Mouse (Mus musculus): ENCODE results near the gene Mpv17l2.
A peak's percentile ranks its signal among the peaks of the same experiment; 100 is the strongest.

Gene Mpv17l2

GRCm38 (mm10) chr8:70721601-70722000, 39.1 kb downstream of the Mpv17l2 start:
- DNase-seq (ENCODE audit: low read depth): no peak

GRCm38 (mm10) chr8:70720739-70721138, 40.0 kb downstream of the Mpv17l2 start:
- DNase-seq (ENCODE audit: low read depth): peak; percentile 38

GRCm38 (mm10) chr8:70719796-70720270, 40.9 kb downstream of the Mpv17l2 start:
- no peak for DNase-seq (ENCODE audit: low read depth)

DNA sequence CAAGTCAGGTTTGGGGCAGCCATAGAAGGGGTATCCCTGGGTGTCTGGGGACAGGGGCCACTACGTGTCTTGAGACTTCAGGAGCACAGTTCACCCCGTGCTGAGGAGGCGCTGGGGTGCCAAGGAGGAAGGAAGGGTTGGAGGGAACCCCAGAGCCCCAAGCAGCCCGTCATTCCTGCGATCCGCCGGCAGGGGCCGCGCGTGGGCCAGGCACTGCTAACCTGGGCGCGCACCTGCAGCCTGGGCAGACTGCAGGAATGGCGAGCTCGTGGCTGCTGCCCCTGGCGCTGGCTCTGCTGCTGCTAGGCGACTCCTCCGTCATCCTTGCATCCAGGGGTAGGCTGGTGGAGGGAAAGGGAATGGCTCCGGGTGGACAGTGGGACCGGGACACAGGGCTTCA, 42.4 kb downstream of the Mpv17l2 start, which contains the start of gene Gm3336:
TSS of gene Gm3336 (plus strand) at position 247 of the 400 bp plus-strand sequence.
- DNase-seq (ENCODE audit: low read depth): no peak

- no peak for DNase-seq (ENCODE audit: low read depth)
These were observed 44.0 kb downstream of the Mpv17l2 start for GRCm38 (mm10) chr8:70716521-70717400.

DNA sequence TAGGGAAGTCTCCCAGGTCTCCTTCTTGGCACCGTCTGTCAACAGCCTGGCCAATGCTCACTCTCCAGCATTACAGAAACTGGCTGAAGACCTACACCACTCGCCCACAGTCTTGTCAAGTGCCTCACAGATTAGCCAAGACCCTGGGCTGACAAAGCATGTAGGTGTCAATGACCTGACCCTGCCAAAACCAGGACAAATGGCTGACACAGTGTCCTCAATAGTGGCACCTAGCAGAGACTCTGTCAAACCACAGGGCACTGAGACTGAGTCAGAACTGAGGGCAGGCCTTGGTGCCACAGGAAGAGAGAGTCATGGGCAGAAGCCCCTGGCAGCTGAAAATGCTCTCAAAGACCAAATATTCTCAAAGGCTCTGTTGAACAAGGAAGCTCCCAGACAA, 45.7 kb downstream of the Mpv17l2 start:
- no peak for DNase-seq (ENCODE audit: low read depth)

- DNase-seq (ENCODE audit: low read depth): no peak
These were observed 46.8 kb downstream of the Mpv17l2 start for GRCm38 (mm10) chr8:70713991-70714390.

GRCm38 (mm10) chr8:70711041-70711440, 49.7 kb downstream of the Mpv17l2 start:
- no peak for DNase-seq (ENCODE audit: low read depth)

DNA sequence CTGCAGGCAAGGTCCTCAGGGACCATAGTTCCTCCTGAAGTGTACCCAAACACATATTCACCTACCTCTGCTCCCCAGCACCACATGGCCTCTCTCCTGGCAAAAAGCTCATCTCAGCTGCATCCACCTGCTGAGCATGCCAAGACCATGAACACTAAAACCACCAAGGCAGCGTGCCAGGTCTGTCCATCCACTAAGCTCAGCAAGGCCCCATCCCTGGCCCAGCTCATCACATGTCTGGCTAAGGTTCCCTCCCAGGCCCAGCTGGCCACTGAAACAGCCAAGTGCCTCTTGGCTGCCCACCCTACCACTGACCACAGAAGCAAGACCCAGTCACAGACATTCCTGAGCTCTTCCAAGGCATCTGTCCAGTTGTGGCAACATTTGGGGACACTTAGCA, 50.5 kb downstream of the Mpv17l2 start:
- no peak for DNase-seq (ENCODE audit: low read depth)

DNA sequence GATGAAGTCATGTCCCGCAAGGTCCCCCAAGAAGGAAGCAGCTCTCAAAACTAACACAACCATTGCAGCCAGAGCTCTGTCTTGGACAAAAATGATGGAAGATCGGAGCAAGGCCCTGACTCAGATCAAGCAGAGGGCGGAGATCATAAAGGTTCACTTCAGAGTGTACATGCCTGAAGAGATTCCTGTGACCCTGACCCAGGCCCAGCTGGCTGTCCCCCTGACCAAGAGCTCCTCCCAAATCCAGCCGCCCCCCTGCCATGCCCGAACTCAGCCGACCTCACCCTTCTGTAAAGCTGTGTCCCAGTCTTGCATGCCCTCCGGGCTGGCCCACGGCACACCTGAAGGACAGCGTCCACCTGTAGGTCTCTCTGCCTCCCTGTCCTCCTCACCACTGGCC, 51.0 kb downstream of the Mpv17l2 start:
- DNase-seq (ENCODE audit: low read depth): no peak

All from fibroblast of lung, adult 2 months (primary cell).